Mouse (Mus musculus) heart, postnatal 25 days (tissue): ENCODE data around the gene Faim. TPM values are rescaled to one million over a fixed set of nuclear protein-coding genes. Genes with fewer than 3 reads are reported as not detected.

Experiments used
- DNase-seq: peaks from one replicate; pipeline ENCODE4 v3.0.0; 2022; ENCODE audit warnings: low spot score
- intact Hi-C: fragments of 180-260 bp; cut with DNase I; formaldehyde crosslinking; loops from one replicate; pipeline ENCODE4 v1.15.1; 2025
- total RNA-seq, 2 experiments: library from RNA; stranded (reverse); gene quantifications; 2 replicates each; pipeline ENCODE4 v1.2.3; 2021

The Faim gene
- 1 to 10 TPM; 5.5 to 6.8 TPM for total RNA-seq

GRCm38 (mm10) chr9:98985800-98986475 lies at the start of gene Faim:
TSS of gene Faim (plus strand) at chr9:98986373.
- intact Hi-C loops = loop anchor here (5.0 to 10.0 kb wide), 4 partner anchors 61 to 389 kb away; partner anchors contain the start of gene Cep70
- DNase-seq = peak; percentile 99

GRCm38 (mm10) chr9:98939290-98939689 lies 46.9 kb upstream of the Faim start:
- no peak for DNase-seq

GRCm38 (mm10) chr9:98952171-98953050 lies 33.8 kb upstream of the Faim start:
- intact Hi-C loops = loop anchor here (10.0 kb wide), 1 partner anchor 308 kb away; no protein-coding TSS in a partner anchor

More at GRCm38 (mm10) chr9:98939290-98939689, 46.9 kb upstream of the Faim start:
- intact Hi-C loops = loop anchor here (10.0 kb wide), 1 partner anchor 324 kb away; no protein-coding TSS in a partner anchor

GRCm38 (mm10) chr9:98953291-98953690 lies 32.9 kb upstream of the Faim start:
- DNase-seq = no peak
- intact Hi-C loops = loop anchor here (10.0 kb wide), 1 partner anchor 308 kb away; no protein-coding TSS in a partner anchor

More at GRCm38 (mm10) chr9:98952171-98953050, 33.8 kb upstream of the Faim start:
- no peak for DNase-seq

GRCm38 (mm10) chr9:98953830-98954229 lies 32.3 kb upstream of the Faim start:
- no peak for DNase-seq
- intact Hi-C loops = loop anchor here (10.0 kb wide), 1 partner anchor 309 kb away; no protein-coding TSS in a partner anchor

- intact Hi-C loops = loop anchor here (10.0 kb wide), 1 partner anchor 310 kb away; no protein-coding TSS in a partner anchor
- DNase-seq = no peak
Observed at GRCm38 (mm10) chr9:98954391-98955102, 31.6 kb upstream of the Faim start.

GRCm38 (mm10) chr9:98955103-98955715 lies 31.0 kb upstream of the Faim start, which contains the start of gene Foxl2:
TSS of gene Foxl2 (plus strand) at chr9:98955288.
- DNase-seq = no peak
- intact Hi-C loops = loop anchor here (10.0 kb wide), 1 partner anchor 310 kb away; no protein-coding TSS in a partner anchor

GRCm38 (mm10) chr9:98955716-98956224 lies 30.4 kb upstream of the Faim start:
- intact Hi-C loops = loop anchor here (10.0 kb wide), 1 partner anchor 311 kb away; no protein-coding TSS in a partner anchor
- no peak for DNase-seq

GRCm38 (mm10) chr9:98956591-98957381 lies 29.4 kb upstream of the Faim start:
- no peak for DNase-seq
- intact Hi-C loops = loop anchor here (10.0 kb wide), 1 partner anchor 312 kb away; no protein-coding TSS in a partner anchor

GRCm38 (mm10) chr9:98957751-98958351 lies 28.3 kb upstream of the Faim start:
- DNase-seq = no peak
- intact Hi-C loops = loop anchor here (2.0 to 10.0 kb wide), 2 partner anchors 17 to 313 kb away; no protein-coding TSS in a partner anchor

- intact Hi-C loops = loop anchor here (2.0 to 10.0 kb wide), 2 partner anchors 16 to 314 kb away; no protein-coding TSS in a partner anchor
- DNase-seq = no peak
Observed at GRCm38 (mm10) chr9:98958628-98959027, 27.5 kb upstream of the Faim start.

GRCm38 (mm10) chr9:98959851-98960250 lies 26.3 kb upstream of the Faim start:
- intact Hi-C loops = loop anchor here (2.0 to 10.0 kb wide), 2 partner anchors 15 to 315 kb away; no protein-coding TSS in a partner anchor
- no peak for DNase-seq

- DNase-seq = no peak
- intact Hi-C loops = no loop called here
Observed at GRCm38 (mm10) chr9:98960348-98960747, 25.8 kb upstream of the Faim start.

- intact Hi-C loops = no loop called here
Observed at GRCm38 (mm10) chr9:98961591-98962477, 24.3 kb upstream of the Faim start.

GRCm38 (mm10) chr9:98962478-98963142 lies 23.6 kb upstream of the Faim start:
- no peak for DNase-seq
- intact Hi-C loops = no loop called here

More at GRCm38 (mm10) chr9:98961591-98962477, 24.3 kb upstream of the Faim start:
- no peak for DNase-seq

GRCm38 (mm10) chr9:98963661-98964060 lies 22.5 kb upstream of the Faim start:
- DNase-seq = no peak
- intact Hi-C loops = no loop called here
